Mouse (Mus musculus): ENCODE results near the gene Pkdcc.

Gene Pkdcc

GRCm38 (mm10) chr17:83213228-83213915, 1.7 kb upstream of the Pkdcc start:
- no peak for DNase-seq

GRCm38 (mm10) chr17:83214161-83214592, 915 bp upstream of the Pkdcc start:
- DNase-seq, result peak; percentile 59

GRCm38 (mm10) chr17:83215529-83216244, 595 bp downstream of the Pkdcc start:
- no peak for DNase-seq

GRCm38 (mm10) chr17:83216251-83216919, 1.3 kb downstream of the Pkdcc start:
- no peak for DNase-seq

- no peak for DNase-seq
Measured at GRCm38 (mm10) chr17:83218189-83218588, 3.1 kb downstream of the Pkdcc start.

- DNase-seq, result no peak
Measured at GRCm38 (mm10) chr17:83218722-83219121, 3.6 kb downstream of the Pkdcc start.

GRCm38 (mm10) chr17:83219351-83220287, 4.5 kb downstream of the Pkdcc start:
- no peak for DNase-seq

GRCm38 (mm10) chr17:83220954-83221538, 6.0 kb downstream of the Pkdcc start:
- DNase-seq, result no peak

GRCm38 (mm10) chr17:83221611-83222500, 6.8 kb downstream of the Pkdcc start:
- DNase-seq, result no peak

GRCm38 (mm10) chr17:83222705-83223104, 7.6 kb downstream of the Pkdcc start:
- DNase-seq, result peak; percentile 74

- peak; percentile 78 for DNase-seq
Measured at GRCm38 (mm10) chr17:83224451-83224971, 9.4 kb downstream of the Pkdcc start.

- DNase-seq, result no peak
Measured at GRCm38 (mm10) chr17:83226395-83226986, 11.4 kb downstream of the Pkdcc start.

GRCm38 (mm10) chr17:83231357-83231756, 16.3 kb downstream of the Pkdcc start:
- DNase-seq, result no peak

GRCm38 (mm10) chr17:83235227-83235626, 20.1 kb downstream of the Pkdcc start:
- peak; percentile 12 for DNase-seq

- DNase-seq, result no peak
Measured at GRCm38 (mm10) chr17:83236202-83236601, 21.1 kb downstream of the Pkdcc start.

- DNase-seq, result no peak
Measured at GRCm38 (mm10) chr17:83238123-83239058, 23.3 kb downstream of the Pkdcc start.

GRCm38 (mm10) chr17:83244502-83244901, 29.4 kb downstream of the Pkdcc start:
- no peak for DNase-seq

- no peak for DNase-seq
Measured at GRCm38 (mm10) chr17:83245460-83245859, 30.4 kb downstream of the Pkdcc start.

GRCm38 (mm10) chr17:83246090-83246489, 31.0 kb downstream of the Pkdcc start:
- no peak for DNase-seq
